Mouse (Mus musculus): ENCODE measurements around the gene Hoxa3. TPM values are rescaled to one million over a fixed set of nuclear protein-coding genes. Genes with fewer than 3 reads are reported as not detected.

Hoxa3 gene
- polyA plus RNA-seq, 1 experiment from 2014 or later: 13.3 TPM

MicroRNAs within 50 kb of the gene (microRNA counts, 519-probe panel; counts per million panel counts)
- not detected for microRNA mmu-miR-196b

Other genes starting within 250 kb of the Hoxa3 start
- gene Skap2, start 200.8 kb downstream of the Hoxa3 start, polyA plus RNA-seq (2014; fragmentation: Nextera tagmentation; extraction: Ambion mirVana): 29.0 and 30.9 TPM in 2 replicates
- gene Hoxa1, start 55.0 kb downstream of the Hoxa3 start, polyA plus RNA-seq (2014; fragmentation: Nextera tagmentation; extraction: Ambion mirVana): 4.0 and 4.1 TPM in 2 replicates
- gene Hoxa2, start 48.5 kb downstream of the Hoxa3 start, polyA plus RNA-seq (2014; fragmentation: Nextera tagmentation; extraction: Ambion mirVana): 63.7 and 68.1 TPM in 2 replicates
- 4.9 and 5.4 TPM in 2 replicates for gene 5730596B20Rik, start 35.8 kb downstream of the Hoxa3 start, polyA plus RNA-seq (2014; fragmentation: Nextera tagmentation; extraction: Ambion mirVana)
- gene Hoxa4, start 21.6 kb downstream of the Hoxa3 start, polyA plus RNA-seq (2014; fragmentation: Nextera tagmentation; extraction: Ambion mirVana): 11.9 and 12.8 TPM in 2 replicates
- gene Hoxa5, start 8.7 kb downstream of the Hoxa3 start, polyA plus RNA-seq (2014; fragmentation: Nextera tagmentation; extraction: Ambion mirVana): 23.8 and 39.3 TPM in 2 replicates
- gene Hoxa6, start 4.6 kb downstream of the Hoxa3 start, polyA plus RNA-seq (2014; fragmentation: Nextera tagmentation; extraction: Ambion mirVana): 2.1 and 11.6 TPM in 2 replicates
- gene Gm28308, start within 50 bp of the Hoxa3 start, polyA plus RNA-seq (2014; fragmentation: Nextera tagmentation; extraction: Ambion mirVana): not detected in 2 replicates
- 0.34 and 1.9 TPM in 2 replicates for gene Hoxa7, start 8.5 kb upstream of the Hoxa3 start, polyA plus RNA-seq (2014; fragmentation: Nextera tagmentation; extraction: Ambion mirVana)
- 0.25 and 1.1 TPM in 2 replicates for gene Hoxa9, start 17.8 kb upstream of the Hoxa3 start, polyA plus RNA-seq (2014; fragmentation: Nextera tagmentation; extraction: Ambion mirVana)
- not detected in 2 replicates for gene Hoxa10, start 27.5 kb upstream of the Hoxa3 start, polyA plus RNA-seq (2014; fragmentation: Nextera tagmentation; extraction: Ambion mirVana)
- not detected in 2 replicates for gene Hoxa11, start 32.5 kb upstream of the Hoxa3 start, polyA plus RNA-seq (2014; fragmentation: Nextera tagmentation; extraction: Ambion mirVana)
- not detected in 2 replicates for gene Hoxa13, start 47.5 kb upstream of the Hoxa3 start, polyA plus RNA-seq (2014; fragmentation: Nextera tagmentation; extraction: Ambion mirVana)
- 5.2 and 5.9 TPM in 2 replicates for gene Evx1, start 100.2 kb upstream of the Hoxa3 start, polyA plus RNA-seq (2014; fragmentation: Nextera tagmentation; extraction: Ambion mirVana)